Mouse (Mus musculus) frontal cortex, postnatal 14 days (tissue): Measurements from ENCODE around the gene Zbtb44.

ENCODE experiments used
- DNase-seq, 2 experiments: peaks; one replicate each; pipeline ENCODE4 v3.0.0; 2022; ENCODE audit warnings: low spot score in 2 of 2

Gene Zbtb44

DNA sequence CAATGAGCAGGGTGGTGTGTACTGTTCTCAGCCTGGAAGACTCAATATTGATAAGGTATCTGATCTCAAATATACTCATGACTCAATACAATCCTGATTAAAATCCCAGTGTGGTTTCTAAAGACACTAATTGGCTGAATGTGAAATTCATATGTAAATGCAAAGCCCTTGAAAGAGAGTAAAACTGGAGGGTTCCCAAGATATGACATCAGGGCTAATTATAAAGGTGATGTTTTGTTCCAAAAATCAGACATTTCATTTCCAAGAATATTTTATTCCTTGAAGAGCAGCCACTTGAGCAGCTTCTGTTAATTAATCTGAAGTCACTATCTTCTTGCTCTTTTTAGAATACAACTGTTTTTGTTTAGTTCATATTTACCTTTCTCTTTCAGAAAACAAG, 85.1 kb downstream of the Zbtb44 start:
- DNase-seq, result no peak

DNA sequence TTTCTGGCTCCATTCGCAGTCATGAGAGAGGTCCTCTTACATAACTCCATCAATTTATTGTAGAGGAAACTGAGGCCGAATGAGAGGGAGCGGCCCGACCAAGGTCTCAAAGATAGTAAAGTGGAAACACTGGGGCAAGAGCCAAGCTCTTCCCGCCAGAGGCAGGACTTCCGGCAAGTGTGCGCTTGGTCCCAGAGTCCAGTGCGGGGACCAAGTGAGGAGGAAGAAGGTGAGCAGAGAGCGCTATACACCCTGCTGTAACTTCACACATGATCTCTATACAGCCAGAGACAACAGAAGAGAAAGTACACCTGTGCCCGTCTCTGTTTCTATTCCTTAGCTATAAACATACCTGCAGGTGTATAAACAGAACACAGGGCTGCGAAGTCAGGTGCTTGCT, 86.6 kb downstream of the Zbtb44 start:
- DNase-seq, result no peak

DNA sequence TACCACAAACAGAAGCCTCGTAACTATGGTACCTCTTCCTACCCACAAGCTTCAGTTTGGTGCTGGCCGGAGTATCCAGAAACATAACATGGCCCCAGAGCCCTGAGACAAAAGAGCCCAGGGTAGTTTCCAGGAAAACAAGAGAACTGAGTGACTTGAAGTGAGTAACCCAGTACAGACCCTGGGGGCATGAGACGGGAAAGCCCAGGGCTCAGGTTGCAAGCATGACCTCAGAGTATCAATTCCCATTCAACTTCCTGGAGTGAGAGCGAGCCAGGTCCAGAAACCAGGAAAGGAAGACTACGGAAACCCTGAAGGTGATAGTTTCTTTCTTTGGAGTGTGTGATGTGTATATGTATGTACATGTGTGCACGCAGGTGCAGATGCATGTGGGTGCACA, 87.0 kb downstream of the Zbtb44 start:
- DNase-seq, result no peak

DNA sequence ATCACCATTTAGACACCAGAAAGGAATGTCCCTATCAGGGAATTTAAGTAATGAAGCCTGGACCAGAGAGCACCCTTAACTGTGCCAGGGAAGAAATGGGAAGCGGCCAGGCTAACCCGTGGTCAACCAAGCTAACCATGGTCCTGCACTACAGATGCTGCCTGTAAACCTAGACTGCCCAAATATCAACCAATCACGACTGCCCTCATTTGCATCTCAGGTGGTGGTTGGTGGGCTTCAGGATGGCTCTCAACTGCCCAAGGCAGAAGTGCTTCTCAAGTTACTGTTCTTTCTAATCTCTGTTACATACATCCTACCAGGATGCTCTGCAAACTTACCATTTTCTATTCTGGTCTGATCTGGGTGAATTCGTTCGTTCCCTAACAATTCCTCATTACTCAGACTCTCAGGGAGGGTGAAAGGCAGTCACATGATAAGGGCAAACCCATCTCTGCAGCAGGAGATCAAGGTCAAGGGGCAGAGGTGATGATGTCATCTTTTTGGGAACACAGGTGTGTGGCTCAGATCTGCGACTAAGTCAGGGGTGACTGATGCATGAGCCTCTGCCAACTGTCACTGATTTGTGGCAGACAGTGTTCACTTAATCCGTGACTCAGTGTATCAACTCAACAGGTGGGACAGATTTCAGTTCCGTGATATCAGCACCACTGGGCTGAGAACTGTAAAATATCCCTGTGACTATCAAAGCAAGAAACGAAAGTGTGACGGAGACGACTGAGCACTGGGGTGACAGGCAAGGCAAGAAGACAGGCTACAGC, 88.3 kb downstream of the Zbtb44 start:
- no peak for DNase-seq

DNA sequence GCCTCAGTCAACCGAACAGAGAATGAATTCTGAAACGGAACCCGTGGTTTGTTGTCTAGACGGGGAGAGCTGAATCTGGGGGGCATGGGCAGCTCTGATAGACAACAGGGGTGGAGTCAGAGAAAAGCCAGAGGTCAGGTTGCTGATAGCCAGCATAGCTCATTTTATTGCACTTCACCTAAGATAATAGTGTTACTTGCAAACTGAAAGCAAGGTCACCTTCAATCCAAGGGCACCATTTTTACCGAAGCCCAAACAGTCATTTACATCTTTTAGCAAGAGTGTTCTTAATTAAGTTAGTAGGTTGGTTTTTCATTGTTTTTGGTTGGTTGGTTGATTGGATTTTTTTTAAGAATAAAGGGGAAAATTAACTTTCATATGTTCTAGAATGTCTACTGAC, 89.0 kb downstream of the Zbtb44 start:
- no peak for DNase-seq

DNA sequence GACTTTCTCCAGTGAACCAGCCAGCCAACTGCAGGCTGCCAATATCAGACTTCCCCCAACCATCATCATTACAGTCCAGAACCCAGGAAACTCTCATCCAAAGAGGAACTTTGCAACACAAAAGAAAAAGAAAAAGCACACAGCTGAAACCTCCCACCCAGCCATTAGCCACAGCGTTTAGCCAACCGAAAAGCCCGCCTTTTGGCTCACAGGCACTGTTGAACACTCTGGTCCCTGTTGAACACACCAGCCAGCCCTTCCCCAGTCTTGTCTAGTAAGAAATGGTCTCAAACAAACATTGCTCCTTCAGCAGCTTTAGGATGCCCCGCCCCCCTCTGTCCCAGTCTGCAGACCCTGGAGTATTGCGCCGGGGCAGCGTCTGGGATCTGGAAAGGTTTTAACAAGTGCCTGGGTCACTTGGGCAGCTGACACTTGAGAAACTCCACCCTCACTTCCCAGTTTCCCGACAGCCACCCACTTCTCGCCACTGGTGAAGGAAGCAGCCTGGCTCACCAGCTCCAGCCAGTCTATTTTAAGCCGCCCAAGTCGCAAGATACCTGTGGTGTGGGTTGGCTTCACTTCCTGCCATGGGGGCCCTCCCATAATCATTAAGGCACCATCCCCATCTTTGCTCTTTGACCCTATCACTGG, 89.6 kb downstream of the Zbtb44 start:
- no peak for DNase-seq

DNA sequence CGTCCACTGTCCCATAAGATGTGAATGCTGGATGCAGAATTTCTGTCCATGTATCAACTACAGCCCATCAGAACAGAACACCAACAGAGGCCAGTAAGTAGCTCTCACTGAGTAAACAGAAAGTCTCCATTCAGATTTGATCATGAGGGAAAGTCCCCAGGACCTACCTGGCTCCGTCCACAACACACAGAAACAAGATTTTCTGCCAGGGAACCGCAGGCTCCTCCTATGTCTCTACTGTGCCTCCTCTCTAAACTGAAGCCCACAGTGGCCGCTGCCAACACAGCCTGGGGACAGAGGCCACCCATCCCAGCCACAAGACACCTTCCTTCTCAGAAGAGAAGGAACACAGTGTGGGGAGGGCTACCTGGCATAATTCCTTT, 90.1 kb downstream of the Zbtb44 start:
- no peak for DNase-seq

DNA sequence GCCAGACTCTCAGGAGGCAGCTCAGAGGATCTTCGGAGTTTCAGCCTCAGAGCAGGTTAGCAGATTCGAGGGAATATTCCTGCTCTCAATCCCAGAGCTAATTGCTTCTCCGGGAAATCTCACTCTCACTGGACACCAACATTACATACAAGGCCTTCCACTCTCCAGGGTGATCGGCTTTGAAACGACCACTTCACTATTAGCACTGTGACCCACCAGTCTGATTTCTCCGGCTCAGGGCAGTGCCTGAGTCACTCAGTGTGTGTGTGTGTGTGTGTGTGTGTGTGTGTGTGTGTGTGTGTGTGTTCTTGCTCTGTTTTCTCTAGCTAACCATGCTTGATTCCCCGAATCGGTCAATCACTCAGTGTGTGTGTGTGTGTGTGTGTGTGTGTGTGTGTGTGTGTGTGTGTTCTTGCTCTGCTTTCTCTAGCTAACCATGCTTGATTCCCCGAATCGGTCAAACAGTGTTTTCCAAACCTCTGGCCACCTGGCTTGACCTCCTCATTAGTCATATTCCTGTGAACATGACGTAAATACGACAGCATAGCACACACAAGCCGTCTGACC, 92.1 kb downstream of the Zbtb44 start:
- DNase-seq, result no peak
